Mouse (Mus musculus) liver, adult 2 months (tissue): Measurements from ENCODE around the gene Tk1. TPM values are rescaled to one million over a fixed set of nuclear protein-coding genes. Genes with fewer than 3 reads are reported as not detected.

Experiments used
- DNase-seq: peaks from one replicate; pipeline ENCODE4 v3.0.0-alpha.2; 2011; ENCODE audit warnings: low read depth, low spot score; ENCODE audit errors: extremely low read depth
- H3K27ac ChIP-seq: fragments of 200-500 bp; replicated peaks from 2 replicates; pipeline ENCODE4 v1.5.1; 2012; ENCODE audit warnings: low read depth, mild to moderate bottlenecking, control low read depth, inconsistent platforms, low read length; ENCODE audit not compliant: insufficient read depth
- H3K27me3 ChIP-seq: fragments of 200-500 bp; 2 replicates; pipeline ENCODE4 v1.6.1; 2012; ENCODE audit warnings: mild to moderate bottlenecking, moderate library complexity, low read length, inconsistent platforms; ENCODE audit not compliant: control insufficient read depth, insufficient read depth
- H3K36me3 ChIP-seq: fragments of 200-500 bp; 2 replicates; pipeline ENCODE4 v1.6.1; 2012; ENCODE audit warnings: low read length, inconsistent platforms; ENCODE audit not compliant: control insufficient read depth, insufficient read depth
- H3K4me1 ChIP-seq: fragments of 200-500 bp; 2 replicates; pipeline ENCODE4 v1.6.1; 2011; ENCODE audit warnings: low read length; ENCODE audit not compliant: control insufficient read depth, insufficient read depth
- H3K4me3 ChIP-seq: fragments of 200-500 bp; 2 replicates; pipeline ENCODE4 v1.5.1; 2011; ENCODE audit warnings: low read depth, mild to moderate bottlenecking, control low read depth, low read length, moderate library complexity; ENCODE audit not compliant: insufficient read depth
- H3K79me2 ChIP-seq: fragments of 200-500 bp; 2 replicates; pipeline ENCODE4 v1.6.1; 2012; ENCODE audit warnings: inconsistent platforms, mild to moderate bottlenecking, low read length, moderate library complexity; ENCODE audit not compliant: control insufficient read depth, insufficient read depth
- H3K9ac ChIP-seq: fragments of 200-500 bp; 2 replicates; pipeline ENCODE4 v1.6.1; 2012; ENCODE audit warnings: low read depth, mild to moderate bottlenecking, control low read depth, inconsistent platforms, low read length
- CTCF ChIP-seq: fragments of 200-500 bp; IDR thresholded peaks from 2 replicates; pipeline ENCODE4 v1.5.1; 2011; ENCODE audit warnings: low read depth, low read length, control low read depth
- POLR2A ChIP-seq: fragments of 200-500 bp; IDR thresholded peaks from 2 replicates; pipeline ENCODE4 v1.6.1; 2011; ENCODE audit warnings: low read length, control low read depth; ENCODE audit not compliant: insufficient read depth; ENCODE audit errors: extremely low read depth
- WGBS: fragments of 180-500 bp; shearing (Covaris S2); methylation state at CpG from one replicate; pipeline ENCODE4 v1.1.7; 2018; 5-methylcytosine and 5-hydroxymethylcytosine counted together
- polyA plus RNA-seq: library from polyadenylated mRNA; depleted of rRNA; stranded (reverse); fragments of >200 nt; gene quantifications from 2 replicates; pipeline ENCODE4 v1.2.3, GENCODE M21; 2012
- total RNA-seq: library from RNA; depleted of rRNA; stranded (reverse); fragments of >200 nt; gene quantifications from 2 replicates; pipeline ENCODE4 v1.2.3, GENCODE M21; 2014

Gene Tk1
- total and polyA plus RNA-seq, 2 experiments, result 45.6 to 56.9 TPM

- H3K27ac ChIP-seq, result no peak overlapping the region
These were observed 32.5 kb upstream of the Tk1 start for GRCm38 (mm10) chr11:117858392-117858791.

DNA sequence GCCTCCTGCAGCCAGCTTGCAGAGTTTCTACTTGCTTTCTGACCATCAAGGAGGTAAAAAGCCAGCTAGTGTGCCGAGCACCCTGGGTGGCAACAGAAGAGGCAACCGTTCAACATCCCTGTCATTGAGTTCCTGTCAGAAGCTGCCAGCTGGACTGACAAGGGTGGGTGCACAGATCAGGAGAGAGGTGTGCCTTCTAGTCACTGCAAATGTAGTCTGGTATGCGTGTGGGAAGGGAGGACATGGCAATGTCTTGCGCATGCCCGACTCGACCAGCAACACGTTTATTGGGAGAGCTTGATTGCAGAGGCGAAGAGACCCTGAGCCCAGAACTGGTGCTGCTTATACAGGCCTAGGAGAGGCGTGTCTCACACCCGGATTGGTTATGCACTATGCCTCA, 31.6 kb upstream of the Tk1 start:
- H3K27me3 ChIP-seq, result peaks cover 4% of the 10 kb centered on the region; the same call in 1 of the 2 replicates
- no peak for DNase-seq
- H3K36me3 ChIP-seq, result no peaks in the 10 kb centered on the region
- H3K27ac ChIP-seq, result no peak overlapping the region
- no peak for TF ChIP-seq POLR2A
- no peak for TF ChIP-seq CTCF
- 96% methylated on average over 10 of the region's 10 CpGs for WGBS
- no peaks in the 10 kb centered on the region for H3K79me2 ChIP-seq
- no peak overlapping the region for H3K4me3 ChIP-seq
- H3K4me1 ChIP-seq, result no peaks in the 10 kb centered on the region
- H3K9ac ChIP-seq, result no peak overlapping the region

More at GRCm38 (mm10) chr11:117858392-117858791, 32.5 kb upstream of the Tk1 start:
- Histone ChIP-seq H3K4me3 (no peak overlapping the region), H3K36me3 (no peaks in the 10 kb centered on the region), H3K4me1 (no peaks in the 10 kb centered on the region), H3K9ac (no peak overlapping the region), H3K79me2 (no peaks in the 10 kb centered on the region), H3K27me3 (peaks cover 4% of the 10 kb centered on the region; the same call in 1 of the 2 replicates)
- WGBS, result 90% methylated on average over 3 of the region's 3 CpGs
- DNase-seq, result no peak
- TF ChIP-seq CTCF, result no peak
- no peak for TF ChIP-seq POLR2A

DNA sequence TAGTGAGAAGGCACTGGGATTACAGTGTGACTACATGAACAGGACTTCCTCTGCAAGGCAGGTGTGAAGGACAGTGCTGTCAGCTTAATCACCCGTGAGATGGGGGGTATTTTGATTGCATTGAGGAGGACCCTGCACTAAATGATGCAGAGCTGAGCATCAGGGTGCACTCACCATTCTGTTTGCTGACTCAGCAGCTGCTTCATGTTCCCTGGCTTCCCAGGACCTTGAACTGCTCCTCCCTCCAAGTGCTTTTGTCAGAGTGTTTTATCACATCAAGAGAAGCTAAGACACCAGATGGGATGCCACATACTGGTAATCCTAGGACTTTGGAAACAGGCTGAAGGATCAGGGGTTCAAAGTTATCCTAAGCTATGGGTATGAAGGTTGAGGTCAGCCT, 30.1 kb upstream of the Tk1 start:
- no peak for DNase-seq
- H3K36me3 ChIP-seq, result no peaks in the 10 kb centered on the region
- no peak overlapping the region for H3K4me3 ChIP-seq
- H3K9ac ChIP-seq, result no peak overlapping the region
- peaks cover 4% of the 10 kb centered on the region; the same call in 1 of the 2 replicates for H3K27me3 ChIP-seq
- no peak for TF ChIP-seq POLR2A
- no peak for TF ChIP-seq CTCF
- WGBS, result 95% methylated on average over 1 of the region's 1 CpGs
- no peaks in the 10 kb centered on the region for H3K4me1 ChIP-seq
- H3K27ac ChIP-seq, result no peak overlapping the region
- no peaks in the 10 kb centered on the region for H3K79me2 ChIP-seq

- Histone ChIP-seq H3K36me3 (no peaks in the 10 kb centered on the region), H3K27me3 (0 out of 2 replicates have a peak, but pooled peaks cover under 1% of the 10 kb centered on the region), H3K79me2 (no peaks in the 10 kb centered on the region), H3K4me3 (no peak overlapping the region), H3K4me1 (no peaks in the 10 kb centered on the region), H3K9ac (no peak overlapping the region), H3K27ac (no peak overlapping the region)
- DNase-seq, result no peak
- TF ChIP-seq POLR2A (no peak), CTCF (no peak)
- WGBS, result 94% methylated on average over 5 of the region's 5 CpGs
These were observed 29.5 kb upstream of the Tk1 start for GRCm38 (mm10) chr11:117855360-117855759.

GRCm38 (mm10) chr11:117854241-117854640, 28.3 kb upstream of the Tk1 start:
- TF ChIP-seq CTCF, result no peak
- no peak for TF ChIP-seq POLR2A
- H3K9ac ChIP-seq, result no peak overlapping the region
- H3K36me3 ChIP-seq, result no peaks in the 10 kb centered on the region
- no peak for DNase-seq
- H3K4me1 ChIP-seq, result no peaks in the 10 kb centered on the region
- H3K79me2 ChIP-seq, result peaks cover 5% of the 10 kb centered on the region; the same call in 1 of the 2 replicates
- H3K4me3 ChIP-seq, result no peak overlapping the region
- WGBS, result 96% methylated on average over 9 of the region's 9 CpGs
- no peaks in the 10 kb centered on the region for H3K27me3 ChIP-seq
- H3K27ac ChIP-seq, result no peak overlapping the region

- 88% methylated on average over 3 of the region's 3 CpGs for WGBS
- no peak for TF ChIP-seq CTCF
- no peak for TF ChIP-seq POLR2A
- Histone ChIP-seq H3K4me3 (no peak overlapping the region), H3K79me2 (peaks cover 6% of the 10 kb centered on the region; the same call in 1 of the 2 replicates), H3K36me3 (no peaks in the 10 kb centered on the region), H3K27me3 (no peaks in the 10 kb centered on the region), H3K27ac (no peak overlapping the region), H3K9ac (no peak overlapping the region), H3K4me1 (peaks cover 3% of the 10 kb centered on the region; the same call in 1 of the 2 replicates)
- no peak for DNase-seq
These were observed 27.0 kb upstream of the Tk1 start for GRCm38 (mm10) chr11:117852875-117853274.
